Mouse (Mus musculus): ENCODE data around the gene P2ry14. TPM values are rescaled to one million over a fixed set of nuclear protein-coding genes. Genes with fewer than 3 reads are reported as not detected.
"Not testable (repeated sequence)": the region's sequence is repeated elsewhere in the genome, so short reads cannot be mapped to it uniquely, and the experiment has no call there.

P2ry14 gene
- total RNA-seq, 2 experiments from 2014 or later = 3.6 to 4.2 TPM

- intact Hi-C loops (cut with DNase I) = no loop called here
Observed at GRCm38 (mm10) chr3:59113973-59114517, 39.4 kb downstream of the P2ry14 start.

DNA sequence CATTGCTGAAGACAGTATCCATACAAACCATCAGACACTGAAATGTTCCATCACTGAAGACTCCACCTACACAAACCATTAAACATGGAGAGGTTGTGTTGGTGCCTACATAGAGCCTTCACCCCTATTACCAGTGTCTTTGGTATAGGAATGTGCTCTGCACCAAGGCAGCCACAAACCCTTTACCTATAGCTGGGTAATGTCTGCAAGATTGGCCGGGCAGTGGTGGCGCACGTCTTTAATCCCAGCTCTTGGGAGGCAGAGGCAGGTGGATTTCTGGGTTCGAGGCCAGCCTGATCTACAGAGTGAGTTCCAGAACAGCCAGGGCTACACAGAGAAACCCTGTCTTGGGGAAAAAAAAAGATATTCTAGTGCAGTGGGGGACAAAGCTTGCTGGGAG is 40.1 kb downstream of the P2ry14 start:
- intact Hi-C loops (cut with DNase I); DNase-seq (ENCODE audit: low spot score): not testable (repeated sequence)

More at GRCm38 (mm10) chr3:59113973-59114517, 39.4 kb downstream of the P2ry14 start:
- DNase-seq (ENCODE audit: low spot score) = no peak

GRCm38 (mm10) chr3:59111944-59112343 is 41.5 kb downstream of the P2ry14 start:
- intact Hi-C loops (cut with DNase I) = no loop called here
- DNase-seq (ENCODE audit: low spot score) = no peak

- intact Hi-C loops (cut with DNase I) = not testable (repeated sequence)
Observed at GRCm38 (mm10) chr3:59109834-59110233, 43.6 kb downstream of the P2ry14 start.

GRCm38 (mm10) chr3:59107439-59107838 is 46.0 kb downstream of the P2ry14 start:
- DNase-seq (ENCODE audit: low spot score) = no peak
- intact Hi-C loops (cut with DNase I) = no loop called here

More at GRCm38 (mm10) chr3:59109834-59110233, 43.6 kb downstream of the P2ry14 start:
- not testable (repeated sequence) for DNase-seq (ENCODE audit: low spot score)

GRCm38 (mm10) chr3:59104462-59104861 is 49.0 kb downstream of the P2ry14 start:
- intact Hi-C loops (cut with DNase I) = no loop called here
- DNase-seq (ENCODE audit: low spot score) = no peak

GRCm38 (mm10) chr3:59102146-59102545 is 51.3 kb downstream of the P2ry14 start:
- intact Hi-C loops (cut with DNase I) = no loop called here
- DNase-seq (ENCODE audit: low spot score) = no peak

- intact Hi-C loops (cut with DNase I) = no loop called here
- no peak for DNase-seq (ENCODE audit: low spot score)
Observed at GRCm38 (mm10) chr3:59101218-59101986, 52.0 kb downstream of the P2ry14 start, which contains the start of gene Gpr171. Gpr171 (minus strand) TSS chr3:59101821.

DNA sequence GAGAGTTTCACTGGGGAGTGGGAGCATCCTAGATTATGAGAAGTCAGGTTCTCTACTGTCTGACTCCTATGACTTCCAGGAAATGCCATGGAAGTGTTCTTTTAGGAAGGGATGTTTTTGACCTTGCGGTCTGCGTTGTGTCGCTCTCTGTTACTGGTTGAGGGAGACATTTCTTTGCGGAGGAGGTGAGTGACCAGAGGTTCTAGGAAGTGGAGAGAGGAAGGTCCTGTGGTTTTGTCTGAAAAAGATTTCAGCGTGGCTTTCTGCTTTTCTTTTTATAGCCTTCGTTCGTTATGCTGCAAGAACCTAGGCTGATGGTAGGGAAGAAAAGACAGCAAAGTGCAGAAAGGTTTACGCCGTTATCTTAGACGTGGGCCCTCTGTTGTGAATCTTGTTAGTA is 54.9 kb downstream of the P2ry14 start:
- intact Hi-C loops (cut with DNase I) = no loop called here
- DNase-seq (ENCODE audit: low spot score) = no peak

GRCm38 (mm10) chr3:59097421-59097820 is 56.0 kb downstream of the P2ry14 start:
- intact Hi-C loops (cut with DNase I) = no loop called here

DNA sequence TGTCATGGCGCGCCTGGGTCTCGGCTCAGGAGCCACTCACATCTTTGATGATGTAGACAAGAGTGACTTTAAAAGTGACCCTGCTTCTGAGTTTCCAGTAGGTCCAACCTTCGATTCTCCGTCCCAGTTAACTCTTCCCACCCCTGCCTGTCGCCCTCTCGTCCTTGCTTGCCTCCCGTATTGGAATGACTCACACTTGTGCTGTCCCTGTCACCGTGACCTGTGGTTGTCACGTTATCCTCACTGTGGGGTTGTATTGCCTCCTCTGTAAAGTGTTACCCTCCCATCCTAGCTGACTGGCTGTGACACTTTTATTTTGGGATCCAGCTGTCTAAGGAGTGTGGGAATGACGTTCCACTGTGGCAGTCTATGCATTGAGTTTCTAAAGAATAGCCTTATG is 60.7 kb downstream of the P2ry14 start:
- intact Hi-C loops (cut with DNase I) = no loop called here
- no peak for DNase-seq (ENCODE audit: low spot score)

More at GRCm38 (mm10) chr3:59097421-59097820, 56.0 kb downstream of the P2ry14 start:
- no peak for DNase-seq (ENCODE audit: low spot score)

DNA sequence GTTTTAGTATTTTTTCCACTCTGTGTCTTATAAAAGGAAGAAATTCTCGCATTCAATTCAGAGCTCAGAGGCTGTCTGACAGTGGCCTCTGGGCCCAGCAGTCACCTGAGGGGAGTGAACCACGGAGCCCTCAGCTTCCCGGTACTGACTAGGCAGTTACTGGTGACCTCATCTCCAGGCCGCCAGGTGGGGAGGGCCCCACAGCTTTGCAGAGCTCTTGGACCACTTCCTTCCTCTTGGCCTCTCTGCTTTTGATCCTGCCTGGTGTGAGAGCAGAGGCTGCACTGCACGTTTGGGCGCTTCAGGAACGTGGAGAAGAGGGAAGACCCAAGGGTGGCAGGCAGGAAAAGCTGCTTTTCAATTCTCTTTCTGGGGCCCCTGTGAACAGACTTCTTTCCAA is 72.5 kb downstream of the P2ry14 start:
- intact Hi-C loops (cut with DNase I) = no loop called here

DNA sequence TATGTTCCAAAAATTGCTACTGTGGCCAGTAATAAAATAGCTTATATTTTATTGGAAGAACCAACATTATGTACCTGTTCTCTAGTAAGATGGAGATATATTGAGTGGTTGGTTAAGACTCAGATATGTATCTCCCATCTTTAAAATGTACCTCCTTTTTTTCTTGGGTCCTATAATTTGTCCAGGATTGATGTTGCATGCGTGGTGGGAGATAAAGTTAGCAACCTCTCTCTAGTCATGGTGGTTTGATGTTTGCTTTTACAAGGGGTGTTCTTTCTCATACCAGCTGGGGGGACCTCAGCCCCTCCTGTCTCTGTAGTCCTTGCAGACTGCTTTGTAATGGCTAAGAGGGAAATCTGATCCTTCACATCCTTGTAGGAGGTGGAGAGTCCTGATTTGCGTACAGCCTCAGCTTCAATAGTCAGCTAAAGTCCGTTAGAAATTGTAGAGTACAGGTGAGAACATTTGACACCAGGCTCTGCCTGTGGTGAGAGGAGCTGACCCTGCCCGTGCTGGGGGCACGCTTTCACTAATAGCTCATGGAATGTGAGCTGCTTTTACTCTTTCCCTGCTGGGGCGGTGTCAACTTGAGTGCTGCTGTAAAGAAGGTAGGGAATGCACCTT is 73.0 kb downstream of the P2ry14 start:
- DNase-seq (ENCODE audit: low spot score) = no peak
- intact Hi-C loops (cut with DNase I) = no loop called here

More for the DNA sequence above, 72.5 kb downstream of the P2ry14 start:
- no peak for DNase-seq (ENCODE audit: low spot score)

DNA sequence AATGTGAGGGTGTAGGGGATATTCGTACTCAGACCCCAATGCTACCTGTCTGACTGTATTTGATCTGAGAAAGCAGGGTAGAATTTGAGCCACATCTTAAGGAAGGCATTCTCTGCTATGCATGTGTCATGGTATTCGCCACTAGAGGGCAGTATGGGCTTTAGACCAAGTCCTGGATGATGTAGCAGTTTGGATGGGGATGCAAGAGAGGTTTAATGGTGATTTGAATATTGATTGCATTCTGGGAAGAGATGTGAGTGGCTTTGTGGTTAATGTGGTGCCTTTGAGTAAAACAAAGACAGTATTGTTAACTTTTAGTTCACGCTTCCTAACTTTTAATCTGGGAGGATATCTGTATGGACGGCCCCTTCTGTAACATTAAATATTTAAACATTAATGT is 74.1 kb downstream of the P2ry14 start:
- no peak for DNase-seq (ENCODE audit: low spot score)
- intact Hi-C loops (cut with DNase I) = loop anchor here (2.0 to 5.0 kb wide), 2 partner anchors 129 to 978 kb away; no protein-coding TSS in a partner anchor

- DNase-seq (ENCODE audit: low spot score) = no peak
Observed at GRCm38 (mm10) chr3:59078585-59078984, 74.8 kb downstream of the P2ry14 start.

DNA sequence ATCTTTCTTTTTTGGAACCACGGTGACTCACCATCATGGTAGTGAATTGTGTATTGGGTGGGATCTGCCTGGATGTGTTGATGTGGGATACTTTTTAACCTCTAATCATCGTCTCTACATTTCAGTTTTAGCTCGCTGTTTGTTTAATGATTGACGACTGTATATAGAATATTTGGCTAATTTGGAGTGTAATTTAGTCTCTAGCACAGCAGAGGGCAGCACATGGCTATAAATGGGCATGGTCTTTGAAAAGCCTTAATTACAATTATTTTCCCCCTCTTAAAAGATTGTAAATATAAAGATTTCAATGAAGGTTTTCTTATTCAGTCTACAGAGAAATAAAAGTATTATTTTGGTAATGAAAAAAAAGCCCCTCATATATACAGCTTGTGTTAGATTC is 76.1 kb downstream of the P2ry14 start:
- intact Hi-C loops (cut with DNase I) = loop anchor here (5.0 kb wide), 1 partner anchor 980 kb away; no protein-coding TSS in a partner anchor
- no peak for DNase-seq (ENCODE audit: low spot score)

More at GRCm38 (mm10) chr3:59078585-59078984, 74.8 kb downstream of the P2ry14 start:
- intact Hi-C loops (cut with DNase I) = loop anchor here (2.0 to 5.0 kb wide), 2 partner anchors 130 to 979 kb away; no protein-coding TSS in a partner anchor

GRCm38 (mm10) chr3:59069071-59069470 is 84.3 kb downstream of the P2ry14 start:
- intact Hi-C loops (cut with DNase I) = not testable (repeated sequence)

DNA sequence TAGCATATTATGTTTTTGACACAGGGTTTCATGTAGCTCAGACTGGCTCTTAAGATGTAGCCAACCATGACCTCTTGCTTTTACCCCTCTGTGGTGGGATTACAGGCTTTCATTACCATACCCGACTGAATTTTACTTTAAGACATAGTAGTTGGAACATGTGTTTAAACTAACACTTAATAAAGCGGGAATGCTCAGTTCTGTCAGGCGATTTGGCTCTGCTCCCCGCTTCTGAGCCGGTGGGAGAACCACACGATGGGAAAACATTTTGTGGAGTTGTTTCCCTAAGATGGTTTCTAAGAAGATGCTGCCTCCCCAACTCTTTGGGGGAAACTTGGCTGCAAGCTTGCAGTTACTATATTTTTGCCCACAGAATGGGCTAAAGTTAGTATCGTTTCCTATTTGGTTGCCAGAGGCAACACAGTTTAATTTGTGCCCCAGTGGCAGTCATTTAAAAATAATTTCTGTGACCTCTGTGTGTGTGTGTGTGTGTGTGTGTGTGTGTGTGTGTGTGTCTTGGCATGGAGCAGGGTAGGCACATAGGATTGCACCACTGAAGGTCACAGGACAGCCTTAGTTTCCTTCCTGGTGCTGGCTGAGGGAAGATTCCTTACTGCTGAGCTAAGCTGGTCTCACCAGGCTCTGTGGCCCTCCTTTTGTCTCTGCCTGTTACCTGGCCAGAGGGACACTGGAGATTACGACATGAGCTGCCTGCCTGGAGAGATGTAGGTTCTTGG is 86.7 kb downstream of the P2ry14 start:
- no peak for DNase-seq (ENCODE audit: low spot score)
- intact Hi-C loops (cut with DNase I) = no loop called here

More at GRCm38 (mm10) chr3:59069071-59069470, 84.3 kb downstream of the P2ry14 start:
- DNase-seq (ENCODE audit: low spot score) = not testable (repeated sequence)

- DNase-seq (ENCODE audit: low spot score) = no peak
- intact Hi-C loops (cut with DNase I) = no loop called here
Observed at GRCm38 (mm10) chr3:59065937-59066336, 87.5 kb downstream of the P2ry14 start.

Measured in heart, postnatal 25 days (tissue).